Mouse (Mus musculus): ENCODE results near the gene Gsdma3. TPM values are rescaled to one million over a fixed set of nuclear protein-coding genes. Genes with fewer than 3 reads are reported as not detected.

Gene Gsdma3
- polyA plus RNA-seq, 1 experiment from 2014 or later: not detected

GRCm38 (mm10) chr11:98682811-98683210, 56.7 kb downstream of the Gsdma3 start:
- WGBS: under 1% methylated on average over 23 of the region's 23 CpGs
- peak; percentile 22 for ATAC-seq
- Histone ChIP-seq H3K27me3 (ENCODE audit: control insufficient read depth, insufficient read depth, low read depth, low read length) (no peaks in the 10 kb centered on the region), H3K27ac (ENCODE audit: low read length) (peak overlapping the region; percentile 81), H3K4me3 (ENCODE audit: low read depth, low read length) (peak overlapping the region; percentile 99), H3K9ac (ENCODE audit: low read depth, low read length) (peak overlapping the region; percentile 100), H3K9me3 (replicated peaks; ENCODE audit: control insufficient read depth, low read length, poor library complexity, severe bottlenecking) (no peaks in the 10 kb centered on the region), H3K36me3 (ENCODE audit: control insufficient read depth, insufficient read depth, low read length) (peaks cover 13% of the 10 kb centered on the region), H3K4me2 (ENCODE audit: low read length) (peak overlapping the region; percentile 93), H3K4me1 (ENCODE audit: control insufficient read depth, insufficient read depth, low read length) (peaks cover 13% of the 10 kb centered on the region)

GRCm38 (mm10) chr11:98685642-98686041, 59.5 kb downstream of the Gsdma3 start:
- Histone ChIP-seq H3K9ac (ENCODE audit: low read depth, low read length) (no peak overlapping the region), H3K4me1 (ENCODE audit: control insufficient read depth, insufficient read depth, low read length) (peaks cover 13% of the 10 kb centered on the region), H3K36me3 (ENCODE audit: control insufficient read depth, insufficient read depth, low read length) (peaks cover 30% of the 10 kb centered on the region), H3K27ac (ENCODE audit: low read length) (no peak overlapping the region), H3K27me3 (ENCODE audit: control insufficient read depth, insufficient read depth, low read depth, low read length) (no peaks in the 10 kb centered on the region), H3K9me3 (replicated peaks; ENCODE audit: control insufficient read depth, low read length, poor library complexity, severe bottlenecking) (no peaks in the 10 kb centered on the region), H3K4me2 (ENCODE audit: low read length) (no peak overlapping the region), H3K4me3 (ENCODE audit: low read depth, low read length) (no peak overlapping the region)
- ATAC-seq: no peak
- 92% methylated on average over 9 of the region's 9 CpGs for WGBS

- no peaks in the 10 kb centered on the region for H3K27me3 ChIP-seq (ENCODE audit: control insufficient read depth, insufficient read depth, low read depth, low read length)
- ATAC-seq: no peak
- no peaks in the 10 kb centered on the region for H3K9me3 ChIP-seq (replicated peaks; ENCODE audit: control insufficient read depth, low read length, poor library complexity, severe bottlenecking)
- H3K4me2 ChIP-seq (ENCODE audit: low read length): no peak overlapping the region
- H3K9ac ChIP-seq (ENCODE audit: low read depth, low read length): no peak overlapping the region
- WGBS: 90% methylated on average over 4 of the region's 4 CpGs
- peaks cover 34% of the 10 kb centered on the region for H3K36me3 ChIP-seq (ENCODE audit: control insufficient read depth, insufficient read depth, low read length)
- H3K4me3 ChIP-seq (ENCODE audit: low read depth, low read length): no peak overlapping the region
- no peak overlapping the region for H3K27ac ChIP-seq (ENCODE audit: low read length)
- peaks cover 9% of the 10 kb centered on the region for H3K4me1 ChIP-seq (ENCODE audit: control insufficient read depth, insufficient read depth, low read length)
Measured at GRCm38 (mm10) chr11:98686976-98687375, 60.8 kb downstream of the Gsdma3 start.

Other genes starting within 250 kb of the Gsdma3 start
- 0.22 TPM in 1 of 2 replicates, not detected in the other for gene Tcap, start 242.5 kb upstream of the Gsdma3 start, polyA plus RNA-seq (2015; fragmentation: Nextera tagmentation; extraction: Ambion mirVana)
- 1.5 and 1.7 TPM in 2 replicates for gene Pnmt, start 239.9 kb upstream of the Gsdma3 start, polyA plus RNA-seq (2015; fragmentation: Nextera tagmentation; extraction: Ambion mirVana)
- 7.4 and 8.6 TPM in 2 replicates for gene Pgap3, start 225.9 kb upstream of the Gsdma3 start, polyA plus RNA-seq (2015; fragmentation: Nextera tagmentation; extraction: Ambion mirVana)
- gene Erbb2, start 213.9 kb upstream of the Gsdma3 start, polyA plus RNA-seq (2015; fragmentation: Nextera tagmentation; extraction: Ambion mirVana): 5.2 and 5.7 TPM in 2 replicates
- 252 TPM in 2 replicates for gene Mien1, start 187.4 kb upstream of the Gsdma3 start, polyA plus RNA-seq (2015; fragmentation: Nextera tagmentation; extraction: Ambion mirVana)
- 0.42 and 0.82 TPM in 2 replicates for gene Grb7, start 180.0 kb upstream of the Gsdma3 start, polyA plus RNA-seq (2015; fragmentation: Nextera tagmentation; extraction: Ambion mirVana)
- not detected in 2 replicates for gene Ikzf3, start 80.3 kb upstream of the Gsdma3 start, polyA plus RNA-seq (2015; fragmentation: Nextera tagmentation; extraction: Ambion mirVana)
- gene Zpbp2, start 75.3 kb upstream of the Gsdma3 start, polyA plus RNA-seq (2015; fragmentation: Nextera tagmentation; extraction: Ambion mirVana): 0.15 TPM in 1 of 2 replicates, not detected in the other
- 119 and 121 TPM in 2 replicates for gene Ormdl3, start 39.0 kb upstream of the Gsdma3 start, polyA plus RNA-seq (2015; fragmentation: Nextera tagmentation; extraction: Ambion mirVana)
- gene Lrrc3c, start 28.1 kb upstream of the Gsdma3 start, polyA plus RNA-seq (2015; fragmentation: Nextera tagmentation; extraction: Ambion mirVana): not detected in 2 replicates
- gene Gm12355, start 699 bp upstream of the Gsdma3 start, polyA plus RNA-seq (2015; fragmentation: Nextera tagmentation; extraction: Ambion mirVana): 0.18 and 0.65 TPM in 2 replicates
- not detected in 2 replicates for gene Gsdma2, start 20.4 kb downstream of the Gsdma3 start, polyA plus RNA-seq (2015; fragmentation: Nextera tagmentation; extraction: Ambion mirVana)
- gene Gsdma, start 38.0 kb downstream of the Gsdma3 start, polyA plus RNA-seq (2015; fragmentation: Nextera tagmentation; extraction: Ambion mirVana): not detected in 2 replicates
- 175 and 182 TPM in 2 replicates for gene Psmd3, start 56.2 kb downstream of the Gsdma3 start, polyA plus RNA-seq (2015; fragmentation: Nextera tagmentation; extraction: Ambion mirVana)
- not detected in 2 replicates for gene Csf3, start 74.9 kb downstream of the Gsdma3 start, polyA plus RNA-seq (2015; fragmentation: Nextera tagmentation; extraction: Ambion mirVana)
- gene Med24, start 103.1 kb downstream of the Gsdma3 start, polyA plus RNA-seq (2015; fragmentation: Nextera tagmentation; extraction: Ambion mirVana): 75.1 and 77.5 TPM in 2 replicates
- 139 and 149 TPM in 2 replicates for gene Thra, start 114.3 kb downstream of the Gsdma3 start, polyA plus RNA-seq (2015; fragmentation: Nextera tagmentation; extraction: Ambion mirVana)
- 3.5 and 5.2 TPM in 2 replicates for gene Nr1d1, start 149.0 kb downstream of the Gsdma3 start, polyA plus RNA-seq (2015; fragmentation: Nextera tagmentation; extraction: Ambion mirVana)
- 29.2 and 33.2 TPM in 2 replicates for gene Msl1, start 169.2 kb downstream of the Gsdma3 start, polyA plus RNA-seq (2015; fragmentation: Nextera tagmentation; extraction: Ambion mirVana)
- gene Casc3, start 178.5 kb downstream of the Gsdma3 start, polyA plus RNA-seq (2015; fragmentation: Nextera tagmentation; extraction: Ambion mirVana): 47.0 and 51.7 TPM in 2 replicates
- 9.6 and 10.6 TPM in 2 replicates for gene Rapgefl1, start 210.4 kb downstream of the Gsdma3 start, polyA plus RNA-seq (2015; fragmentation: Nextera tagmentation; extraction: Ambion mirVana)
- 4.5 and 4.7 TPM in 2 replicates for gene Wipf2, start 237.3 kb downstream of the Gsdma3 start, polyA plus RNA-seq (2015; fragmentation: Nextera tagmentation; extraction: Ambion mirVana)